Mouse (Mus musculus) liver, adult 2 months (tissue): ENCODE measurements at regions not wholly inside any gene's neighbourhood (a gene's known extent, or its start where the extent isn't known, plus 50 kb on each side); places are given as distances from the start of the nearest gene placed in this dataset.

Source experiments
- CTCF ChIP-seq: fragments of 200-500 bp; IDR thresholded peaks from 2 replicates; pipeline ENCODE4 v1.5.1; 2011; ENCODE audit warnings: low read depth, low read length, control low read depth
- POLR2A ChIP-seq: fragments of 200-500 bp; IDR thresholded peaks from 2 replicates; pipeline ENCODE4 v1.6.1; 2011; ENCODE audit warnings: low read length, control low read depth; ENCODE audit not compliant: insufficient read depth; ENCODE audit errors: extremely low read depth

- TF ChIP-seq POLR2A (no peak), CTCF (no peak)
Measured at GRCm38 (mm10) chr2:19145412-19145811, 53.7 kb upstream of the Armc3 start.
